Mouse (Mus musculus): ENCODE measurements around the gene Tunar.

DNA sequence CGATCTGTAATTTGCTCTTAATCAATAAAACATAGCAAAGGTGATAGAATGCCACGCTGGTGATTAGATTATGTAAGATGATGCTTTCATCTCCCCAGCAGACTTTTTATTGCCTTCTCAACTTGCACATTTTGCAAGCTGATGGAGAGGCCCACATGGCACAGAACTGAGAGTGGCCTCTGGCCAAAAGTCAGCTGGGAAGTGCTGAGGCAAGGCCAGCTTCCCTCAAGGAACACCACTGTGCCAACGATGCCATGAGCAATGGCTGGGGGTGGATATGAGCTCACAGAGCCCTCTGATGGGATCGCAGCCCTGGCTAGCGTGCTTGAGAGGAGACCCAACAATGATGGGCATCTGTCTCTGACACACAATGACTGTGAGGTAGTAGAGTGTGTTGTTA, 6.6 kb upstream of the Tunar start:
- no peak for TF ChIP-seq CTCF (conservative IDR thresholded peaks at IDR 0.05; ENCODE audit: insufficient read depth, insufficient read length, low read depth, low read length)
- no peak for TF ChIP-seq POLR2A (IDR thresholded peaks at IDR 0.05; ENCODE audit: low read depth, low read length)
